ENCODE assay signal across 9 mouse cellular contexts in the genomic region with DNA sequence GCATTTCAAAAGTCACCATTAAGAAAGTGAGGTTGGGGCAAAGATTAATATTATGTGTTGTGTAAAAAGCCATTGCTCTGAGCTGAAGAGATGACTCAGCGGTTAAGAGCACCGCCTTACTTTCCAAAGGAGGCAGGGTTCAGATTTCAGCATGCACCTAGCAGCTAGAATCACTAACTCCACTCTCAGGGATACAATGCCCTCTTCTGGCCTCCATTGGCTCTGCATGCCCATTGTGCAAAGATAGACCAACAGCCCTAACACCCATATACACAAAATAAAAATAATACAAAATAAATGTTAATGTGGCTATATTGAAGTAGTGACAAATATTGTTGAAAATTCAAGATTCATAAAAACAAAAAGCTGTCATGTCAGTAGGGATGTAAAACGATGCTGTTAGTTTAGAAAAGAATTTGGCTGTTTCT. TPM values are rescaled to one million over a fixed set of nuclear protein-coding genes. Genes with fewer than 3 reads are reported as not detected.
DNase-seq lines count a peak whose midpoint lies in the region; ATAC-seq and TF ChIP-seq lines count a peak whose summit lies in the region.
"Had no signal": no experiment of that assay in that cellular context is flagged by ENCODE, and none has a peak within 500 bp of the region (broad histone marks: within the 10 kb centered on the region; RNA-seq: fewer than 3 reads in every experiment).

No protein-coding gene starts in this region.

- peaks cover 9% of the 10 kb centered on the region; the same call in 1 of the 2 replicates for H3K36me3 ChIP-seq in neural tube, embryonic 15.5 days
- H3K36me3 ChIP-seq in kidney, embryonic 14.5 days (ENCODE audit: control insufficient read depth, insufficient read depth, low read length), result peaks cover 6% of the 10 kb centered on the region; the same call in 1 of the 2 replicates
- H3K36me3 ChIP-seq in liver, adult 2 months (ENCODE audit: control insufficient read depth, insufficient read depth, low read length), result peaks cover 12% of the 10 kb centered on the region

- peak; percentile 55 for DNase-seq in neural tube, embryonic 10.5 days (ENCODE audit: extremely low spot score, low spot score)
- peak; percentile 78 for DNase-seq in cerebellum, adult 11-12 months
- DNase-seq in gastrocnemius, adult 18-20 months (ENCODE audit: low spot score), result peak; percentile 91
- peak; percentile 94 for DNase-seq in liver, adult 2 months (ENCODE audit: extremely low read depth, low read depth, low spot score)
- peak; percentile 61 for DNase-seq in ovary, postnatal 14 days (ENCODE audit: low spot score)
- peak; percentile 83 for DNase-seq in thymus, postnatal 0 days (ENCODE audit: low spot score)

- peaks cover 8% of the 10 kb centered on the region; the same call in 1 of the 2 replicates for H3K79me2 ChIP-seq in liver, adult 2 months (ENCODE audit: control insufficient read depth, insufficient read depth, low read length)

- no peak overlapping the region for H3K4me2 ChIP-seq in neural tube, embryonic 15.5 days
- no peak overlapping the region for H3K4me2 ChIP-seq in kidney, embryonic 14.5 days (replicated peaks; ENCODE audit: low read depth, low read length)

- no peak for ATAC-seq in neural tube, embryonic 15.5 days (ENCODE audit: low FRiP score)
- peak; percentile 43; the same call in 1 of the 2 replicates for ATAC-seq in kidney, embryonic 14.5 days (ENCODE audit: low FRiP score, low TSS enrichment)

- TF ChIP-seq CTCF in liver, adult 2 months (IDR thresholded peaks at IDR 0.05; ENCODE audit: low read depth, low read length), result peak; percentile 69

- H3K27me3 ChIP-seq in neural tube, embryonic 15.5 days (replicated peaks), result peaks cover 9% of the 10 kb centered on the region
- 0 out of 2 replicates have a peak, but pooled peaks cover 3% of the 10 kb centered on the region for H3K27me3 ChIP-seq in kidney, embryonic 14.5 days (ENCODE audit: control insufficient read depth, insufficient read depth, low read length)
- H3K27me3 ChIP-seq in liver, adult 2 months (ENCODE audit: control insufficient read depth, insufficient read depth, low read length), result no peaks in the 10 kb centered on the region

- WGBS in neural tube, embryonic 15.5 days, result 22% methylated on average over 3 of the region's 3 CpGs
- 25% methylated on average over 3 of the region's 3 CpGs for WGBS in kidney, embryonic 14.5 days
- 26% methylated on average over 3 of the region's 3 CpGs for WGBS in liver, adult 2 months

- no peak overlapping the region for H3K9ac ChIP-seq in neural tube, embryonic 15.5 days (replicated peaks)
- no peak overlapping the region for H3K9ac ChIP-seq in kidney, embryonic 14.5 days (ENCODE audit: low read depth, low read length)
- no peak overlapping the region for H3K9ac ChIP-seq in liver, adult 2 months (ENCODE audit: low read depth, low read length)

- no peak for TF ChIP-seq POLR2A in liver, adult 2 months (IDR thresholded peaks at IDR 0.05; ENCODE audit: extremely low read depth, insufficient read depth, low read length)

- H3K4me3 ChIP-seq in neural tube, embryonic 15.5 days (replicated peaks), result no peak overlapping the region
- H3K4me3 ChIP-seq in kidney, embryonic 14.5 days (ENCODE audit: low read length), result no peak overlapping the region
- no peak overlapping the region for H3K4me3 ChIP-seq in liver, adult 2 months (ENCODE audit: insufficient read depth, low read depth, low read length)

- H3K27ac ChIP-seq in neural tube, embryonic 15.5 days (replicated peaks), result no peak overlapping the region
- H3K27ac ChIP-seq in kidney, embryonic 14.5 days (ENCODE audit: low read depth, low read length), result no peak overlapping the region
- no peak overlapping the region for H3K27ac ChIP-seq in liver, adult 2 months (replicated peaks; ENCODE audit: insufficient read depth, low read depth, low read length)

- H3K4me1 ChIP-seq in neural tube, embryonic 15.5 days, result peaks cover 19% of the 10 kb centered on the region
- peaks cover 14% of the 10 kb centered on the region for H3K4me1 ChIP-seq in kidney, embryonic 14.5 days (ENCODE audit: control insufficient read depth, insufficient read depth, low read length)
- H3K4me1 ChIP-seq in liver, adult 2 months (ENCODE audit: control insufficient read depth, insufficient read depth, low read length), result no peaks in the 10 kb centered on the region; the same call in 1 of the 2 replicates

- H3K9me3 ChIP-seq in neural tube, embryonic 15.5 days (replicated peaks), result no peaks in the 10 kb centered on the region
- H3K9me3 ChIP-seq in kidney, embryonic 14.5 days (ENCODE audit: control insufficient read depth, low read length), result no peaks in the 10 kb centered on the region

RNA-seq across cellular contexts. Expression of gene Ube4a, which starts 1.4 kb away (rescaled TPM):
- 31.8 and 34.2 TPM in 2 replicates for polyA plus RNA-seq in neural tube, embryonic 15.5 days (2015; fragmentation: Nextera tagmentation; extraction: Ambion mirVana)
- 10 to 100 TPM; 39.8 to 48.4 TPM for total RNA-seq in gastrocnemius, adult 18-20 months (2021)
- 25.6 and 38.2 TPM in 2 replicates for polyA plus RNA-seq in kidney, embryonic 14.5 days (2014; fragmentation: Nextera tagmentation; extraction: Ambion mirVana)
- 33.6 and 37.0 TPM in 2 replicates for total RNA-seq in liver, adult 2 months (2014; rRNA removed)
- 11.6 and 11.9 TPM in 2 replicates for polyA plus RNA-seq in liver, adult 2 months (2012; rRNA removed)
- 18.6 and 19.5 TPM in 2 replicates for polyA plus RNA-seq in thymus, postnatal 0 days (2015; fragmentation: Nextera tagmentation; extraction: Ambion mirVana)

RNA-seq across cellular contexts. Expression of gene Cd3g, which starts 13.4 kb away (rescaled TPM):
- polyA plus RNA-seq in neural tube, embryonic 15.5 days (2015; fragmentation: Nextera tagmentation; extraction: Ambion mirVana), result 114 TPM in 1 of 2 replicates, not detected in the other
- total RNA-seq in gastrocnemius, adult 18-20 months (2021), result not detected
- polyA plus RNA-seq in kidney, embryonic 14.5 days (2014; fragmentation: Nextera tagmentation; extraction: Ambion mirVana), result not detected in 2 replicates
- 1.1 and 1.6 TPM in 2 replicates for total RNA-seq in liver, adult 2 months (2014; rRNA removed)
- polyA plus RNA-seq in liver, adult 2 months (2012; rRNA removed), result 0.38 and 0.83 TPM in 2 replicates
- polyA plus RNA-seq in thymus, postnatal 0 days (2015; fragmentation: Nextera tagmentation; extraction: Ambion mirVana), result 973 and 1,015 TPM in 2 replicates
- polyA plus RNA-seq: frontal cortex, adult 2 months had no signal

RNA-seq across cellular contexts. Expression of gene Cd3d, which starts 14.8 kb away (rescaled TPM):
- 31.2 TPM in 1 of 2 replicates, not detected in the other for polyA plus RNA-seq in neural tube, embryonic 15.5 days (2015; fragmentation: Nextera tagmentation; extraction: Ambion mirVana)
- not detected for total RNA-seq in gastrocnemius, adult 18-20 months (2021)
- polyA plus RNA-seq in kidney, embryonic 14.5 days (2014; fragmentation: Nextera tagmentation; extraction: Ambion mirVana), result not detected in 2 replicates
- total RNA-seq in liver, adult 2 months (2014; rRNA removed), result 0.09 and 0.20 TPM in 2 replicates
- 0.37 and 0.73 TPM in 2 replicates for polyA plus RNA-seq in liver, adult 2 months (2012; rRNA removed)
- polyA plus RNA-seq in thymus, postnatal 0 days (2015; fragmentation: Nextera tagmentation; extraction: Ambion mirVana), result 485 and 511 TPM in 2 replicates

RNA-seq across cellular contexts. Expression of gene Cd3e, which starts 42.6 kb away (rescaled TPM):
- 0.19 and 57.9 TPM in 2 replicates for polyA plus RNA-seq in neural tube, embryonic 15.5 days (2015; fragmentation: Nextera tagmentation; extraction: Ambion mirVana)
- not detected for total RNA-seq in gastrocnemius, adult 18-20 months (2021)
- polyA plus RNA-seq in kidney, embryonic 14.5 days (2014; fragmentation: Nextera tagmentation; extraction: Ambion mirVana), result not detected in 2 replicates
- 0.09 and 0.60 TPM in 2 replicates for total RNA-seq in liver, adult 2 months (2014; rRNA removed)
- polyA plus RNA-seq in liver, adult 2 months (2012; rRNA removed), result 0.68 and 0.82 TPM in 2 replicates
- 511 and 576 TPM in 2 replicates for polyA plus RNA-seq in thymus, postnatal 0 days (2015; fragmentation: Nextera tagmentation; extraction: Ambion mirVana)

RNA-seq across cellular contexts. Expression of gene Atp5l, which starts 46.3 kb away (rescaled TPM):
- polyA plus RNA-seq in neural tube, embryonic 15.5 days (2015; fragmentation: Nextera tagmentation; extraction: Ambion mirVana), result 830 and 890 TPM in 2 replicates
- total RNA-seq in gastrocnemius, adult 18-20 months (2021), result 100 to 1,000 TPM; 671 to 820 TPM
- 674 and 931 TPM in 2 replicates for polyA plus RNA-seq in kidney, embryonic 14.5 days (2014; fragmentation: Nextera tagmentation; extraction: Ambion mirVana)
- total RNA-seq in liver, adult 2 months (2014; rRNA removed), result 572 and 586 TPM in 2 replicates
- 230 and 372 TPM in 2 replicates for polyA plus RNA-seq in liver, adult 2 months (2012; rRNA removed)
- polyA plus RNA-seq in thymus, postnatal 0 days (2015; fragmentation: Nextera tagmentation; extraction: Ambion mirVana), result 971 and 1,014 TPM in 2 replicates

Comparison
In these comparisons a context has a peak if more than half of its experiments do, and no peak if none do; other contexts are left out.
1. RNA of gene Cd3d, which starts 14.8 kb away (polyA plus RNA-seq): 485 to 511 TPM in thymus, postnatal 0 days; 0.37 to 0.73 TPM in liver, adult 2 months, 31.2 TPM in neural tube, embryonic 15.5 days and not detected in kidney, embryonic 14.5 days; every median in the first group is over 10 times any median in the second.
2. Peak in every context shown above with its lines, with median percentiles within 50 percentile points of each other: DNase-seq.